Mouse (Mus musculus) small intestine, adult 2 months (tissue): ENCODE measurements at regions not wholly inside any gene's neighbourhood (a gene's known extent, or its start where the extent isn't known, plus 50 kb on each side); places are given as distances from the start of the nearest gene placed in this dataset.

Source experiments
- CTCF ChIP-seq: fragments of 200-500 bp; IDR thresholded peaks from 2 replicates; pipeline ENCODE4 v1.5.1; 2012; ENCODE audit warnings: low read depth, mild to moderate bottlenecking, control low read depth, inconsistent platforms, low read length, moderate library complexity, mixed read lengths; ENCODE audit not compliant: insufficient replicate concordance, insufficient read length; ENCODE audit errors: extremely low read depth
- POLR2A ChIP-seq: fragments of 200-500 bp; IDR thresholded peaks from 2 replicates; pipeline ENCODE4 v1.6.1; 2012; ENCODE audit warnings: low read depth, mild to moderate bottlenecking, control low read depth, inconsistent platforms, low read length, moderate library complexity

DNA sequence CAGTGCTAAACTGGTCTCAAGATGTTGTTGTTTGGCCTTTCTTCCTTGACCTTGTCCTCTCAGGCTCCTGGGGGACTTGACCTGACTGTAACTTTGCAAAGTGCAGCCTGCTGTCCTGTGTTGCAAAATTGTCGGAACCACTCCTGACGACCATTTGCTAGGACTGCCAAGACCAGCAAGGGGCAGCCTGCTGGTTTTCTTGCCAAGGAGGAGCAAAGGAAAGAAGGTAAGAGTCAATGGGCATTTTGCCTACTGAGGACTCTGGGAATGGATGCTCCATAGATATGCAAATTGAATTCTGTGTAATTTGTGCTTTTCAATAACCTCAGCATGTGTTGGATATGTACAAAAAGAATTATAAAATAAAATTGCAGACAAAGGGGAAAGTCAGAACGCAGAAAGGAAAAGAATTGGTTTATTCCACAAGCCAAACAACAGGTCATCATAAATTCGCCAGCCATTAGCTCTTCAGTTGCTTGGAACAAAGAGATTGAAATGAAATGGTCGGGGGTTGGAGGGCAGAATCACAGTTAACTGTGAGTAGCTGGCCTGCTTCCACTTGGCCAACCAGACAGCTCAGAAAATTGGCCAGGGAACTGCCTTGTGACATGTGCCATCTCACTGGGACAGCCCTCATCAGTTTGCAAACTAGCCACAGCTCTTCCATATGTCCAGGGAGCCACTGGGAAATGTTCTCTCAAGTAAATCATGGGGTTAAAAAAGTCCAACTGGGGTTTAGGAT is 256.5 kb upstream of the Gm10192 start:
- TF ChIP-seq POLR2A (no peak), CTCF (no peak)
